Mouse (Mus musculus) thymus, postnatal 14 days (tissue): Measurements from ENCODE around the gene Cracr2b.

ENCODE experiments used
- DNase-seq: peaks from one replicate; pipeline ENCODE4 v3.0.0; 2021

Cracr2b gene

DNA sequence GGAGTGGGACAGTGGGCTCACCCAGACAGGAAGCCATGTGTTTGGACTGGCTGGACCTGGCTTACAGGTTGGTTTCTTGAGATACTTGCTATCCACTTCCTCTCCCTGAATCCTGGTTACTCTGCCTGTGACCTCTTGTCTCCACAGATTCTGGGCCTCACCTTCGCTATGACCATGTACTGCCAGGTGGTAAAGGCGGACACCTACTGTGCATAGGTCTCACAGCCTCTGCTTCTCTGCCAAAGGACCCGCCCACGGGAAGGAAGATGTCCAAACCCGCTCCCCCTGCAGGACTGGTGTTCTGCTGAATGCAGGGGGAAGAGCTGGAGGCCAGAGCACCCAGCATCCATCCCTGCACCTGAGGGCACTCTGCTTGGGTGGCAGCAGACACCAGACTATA, 31.8 kb downstream of the Cracr2b start:
- no peak for DNase-seq

DNA sequence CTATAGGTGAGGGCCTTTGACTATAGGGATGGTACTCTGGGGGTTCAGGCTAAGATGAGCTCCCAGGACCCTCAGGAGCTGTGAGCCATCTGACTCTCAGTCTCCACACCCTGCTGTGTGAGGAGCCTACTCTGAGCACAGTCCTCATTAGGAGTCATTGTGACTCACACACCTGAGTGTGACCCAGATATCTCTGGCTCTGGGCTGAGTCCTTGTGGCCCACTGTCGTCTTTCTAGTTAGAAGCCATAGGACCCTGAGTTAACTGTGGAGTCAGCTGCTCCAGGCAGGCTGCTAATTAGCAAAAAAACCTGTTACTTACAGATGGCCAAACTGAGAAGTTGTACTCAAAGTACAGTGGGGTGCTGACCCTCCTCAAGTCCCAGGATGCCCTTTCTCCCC, 32.8 kb downstream of the Cracr2b start:
- no peak for DNase-seq

DNA sequence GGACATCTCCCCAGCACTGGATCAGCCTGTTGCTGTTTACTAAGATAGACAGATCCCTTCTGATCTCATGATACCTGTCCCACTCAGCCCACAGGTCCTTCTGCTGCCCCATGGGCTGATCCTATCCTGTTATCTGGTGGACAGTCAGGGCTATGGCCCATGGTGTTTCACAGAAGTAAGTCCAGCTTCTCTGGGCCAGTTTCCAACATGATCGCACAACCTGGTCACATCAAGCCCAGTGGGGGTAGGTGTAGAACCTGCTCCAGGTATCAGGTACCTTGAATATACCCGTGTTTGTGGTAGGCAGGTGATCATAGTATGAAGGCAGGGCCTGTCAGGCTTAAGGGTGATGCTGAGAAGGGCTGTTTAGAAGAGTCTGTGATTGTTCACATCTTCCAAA, 34.5 kb downstream of the Cracr2b start:
- DNase-seq = no peak

DNA sequence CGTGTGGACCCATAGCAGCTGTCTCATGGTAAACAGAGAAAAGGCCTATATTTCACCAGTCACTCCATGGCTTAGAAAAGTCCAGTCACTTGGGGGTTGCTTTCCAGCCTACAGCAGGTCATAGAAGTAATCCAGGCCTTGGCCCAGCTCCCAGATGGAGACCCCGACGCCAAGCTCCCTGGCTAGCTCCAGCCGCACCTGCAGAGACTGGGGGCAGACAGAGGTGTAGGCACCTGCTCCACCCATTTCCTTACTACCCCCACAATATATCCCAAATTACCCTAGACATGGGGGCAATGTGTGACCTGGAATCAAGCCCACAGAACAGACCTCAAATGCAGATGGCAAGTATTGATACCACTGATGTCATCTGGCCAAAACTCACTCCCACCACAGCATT, 35.0 kb downstream of the Cracr2b start:
- DNase-seq = no peak

DNA sequence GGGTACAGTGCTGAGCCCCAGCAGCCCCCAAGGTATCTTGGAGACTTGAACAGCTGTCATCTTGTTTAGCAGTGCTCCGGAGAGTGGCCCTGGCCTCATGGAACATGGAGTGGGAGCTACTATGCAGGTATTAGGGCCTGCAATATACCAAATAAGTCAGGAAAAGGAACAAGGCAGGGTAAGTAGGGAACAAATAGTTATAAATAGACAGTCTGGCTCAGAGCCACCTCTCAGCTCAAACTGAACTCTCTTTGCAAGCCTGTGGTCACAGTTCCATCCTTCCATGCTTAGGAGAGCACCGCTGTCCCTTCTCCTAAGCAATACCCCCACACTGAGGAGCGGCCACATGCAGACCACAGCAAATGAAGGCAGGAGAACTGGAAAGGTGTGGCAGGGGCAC, 36.7 kb downstream of the Cracr2b start:
- no peak for DNase-seq

DNA sequence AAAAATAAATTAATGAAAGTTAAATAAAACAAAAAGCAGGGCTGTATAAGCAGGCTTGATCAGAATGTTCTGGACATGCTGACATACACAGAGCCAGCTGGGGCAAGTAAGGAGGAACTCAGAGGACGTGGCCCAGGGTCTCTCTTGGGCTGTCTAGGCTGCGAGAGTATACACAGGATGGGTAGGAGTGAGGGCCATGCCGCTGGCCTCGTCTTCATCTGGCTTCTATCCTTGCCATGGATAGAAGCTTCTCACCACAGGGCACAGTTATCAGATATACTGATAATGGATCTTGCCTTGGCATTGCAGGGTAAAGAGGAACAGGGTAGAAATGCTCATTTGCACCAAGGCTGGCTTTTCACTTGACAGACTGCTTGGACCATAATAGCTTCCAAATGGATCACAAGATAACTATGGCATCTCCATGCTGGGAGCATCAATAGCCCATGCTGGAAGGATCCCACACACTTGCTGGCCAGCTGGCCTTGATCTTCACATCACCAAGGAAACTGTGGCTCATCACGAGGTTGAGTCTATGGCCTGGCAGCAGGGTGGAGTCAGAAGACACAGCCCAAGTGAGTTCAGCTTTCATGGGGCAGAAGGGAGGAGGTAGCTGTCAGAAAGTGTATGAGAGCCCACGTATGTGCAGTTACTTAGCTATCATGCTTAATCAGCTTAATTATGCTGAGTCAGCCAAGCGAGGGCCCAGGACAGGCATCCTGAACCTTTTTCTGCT, 41.1 kb downstream of the Cracr2b start:
- no peak for DNase-seq

DNA sequence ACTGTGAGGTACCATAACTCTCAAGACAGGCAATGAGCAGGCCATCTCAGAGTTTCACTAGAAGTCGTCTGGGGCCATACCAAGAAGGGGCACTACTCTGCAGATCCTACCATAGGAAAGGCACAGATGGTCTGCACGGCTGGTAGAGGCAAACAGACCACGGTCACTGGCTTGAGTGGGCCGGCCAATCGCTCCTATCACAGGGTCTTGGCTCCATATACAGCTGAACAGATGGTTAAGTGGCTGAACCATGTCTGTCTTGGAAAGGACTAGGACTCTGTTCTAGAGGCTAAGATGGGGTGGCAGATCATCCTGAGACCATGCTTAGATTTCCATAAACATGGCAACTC, 41.6 kb downstream of the Cracr2b start:
- no peak for DNase-seq

DNA sequence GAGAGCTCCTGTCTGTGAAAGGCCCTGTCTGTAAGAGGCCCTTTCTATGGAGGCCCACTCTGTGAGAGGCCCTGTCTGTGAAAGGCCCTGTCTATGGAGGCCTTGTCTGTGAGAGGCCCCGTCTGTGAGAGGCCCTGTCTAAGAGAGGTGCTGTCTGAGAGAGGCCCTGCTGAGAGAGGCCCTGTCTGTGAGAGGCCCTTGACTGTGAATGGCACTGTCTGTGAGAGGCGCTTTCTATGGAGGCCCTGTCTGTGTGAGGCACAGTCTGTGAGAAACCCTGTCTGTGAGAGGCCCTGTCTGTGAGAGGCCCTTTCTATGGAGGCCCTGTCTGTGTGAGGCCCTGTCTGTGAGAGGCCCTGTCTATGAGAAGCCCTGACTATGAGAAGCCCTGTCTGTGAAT, 45.4 kb downstream of the Cracr2b start:
- DNase-seq = no peak

DNA sequence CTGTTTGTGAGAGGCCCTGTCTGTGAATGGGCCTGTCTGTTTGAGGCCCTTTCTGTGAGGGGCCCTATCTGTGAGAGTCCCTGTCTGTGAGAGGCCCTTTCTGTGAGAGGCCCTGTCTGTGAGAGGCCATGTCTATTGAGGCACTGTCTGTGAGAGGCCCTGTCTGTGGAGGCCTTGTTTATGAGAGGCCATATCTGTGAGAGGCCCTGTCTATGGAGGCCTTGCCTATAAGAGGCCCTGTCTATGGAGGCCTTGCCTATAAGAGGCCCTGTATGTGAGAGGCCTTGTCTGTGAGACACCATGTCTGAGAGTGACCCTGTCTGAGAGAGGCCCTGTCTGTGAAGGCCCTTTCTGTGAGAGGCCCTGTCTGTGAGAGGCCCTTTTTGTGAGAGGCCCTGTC, 47.3 kb downstream of the Cracr2b start:
- DNase-seq = no peak

DNA sequence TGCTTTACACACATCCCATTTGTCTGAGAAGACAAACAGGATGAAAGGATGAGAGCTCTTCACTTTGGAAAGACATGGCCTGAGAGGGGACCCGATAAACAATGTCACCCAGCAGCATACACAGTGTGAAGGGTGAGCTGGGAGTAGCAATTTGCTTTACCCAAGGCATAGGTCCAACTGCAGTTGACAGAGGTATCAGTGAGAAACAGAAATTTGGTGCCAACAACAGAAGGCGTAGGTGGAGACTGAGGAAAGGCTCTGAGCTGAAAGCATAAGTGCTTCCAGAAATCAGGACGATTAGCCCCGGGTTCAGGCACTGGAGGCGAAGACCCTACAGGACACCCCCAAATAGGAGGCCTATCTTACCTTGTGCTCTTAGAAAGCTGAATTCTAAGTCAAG, 49.3 kb downstream of the Cracr2b start:
- no peak for DNase-seq

DNA sequence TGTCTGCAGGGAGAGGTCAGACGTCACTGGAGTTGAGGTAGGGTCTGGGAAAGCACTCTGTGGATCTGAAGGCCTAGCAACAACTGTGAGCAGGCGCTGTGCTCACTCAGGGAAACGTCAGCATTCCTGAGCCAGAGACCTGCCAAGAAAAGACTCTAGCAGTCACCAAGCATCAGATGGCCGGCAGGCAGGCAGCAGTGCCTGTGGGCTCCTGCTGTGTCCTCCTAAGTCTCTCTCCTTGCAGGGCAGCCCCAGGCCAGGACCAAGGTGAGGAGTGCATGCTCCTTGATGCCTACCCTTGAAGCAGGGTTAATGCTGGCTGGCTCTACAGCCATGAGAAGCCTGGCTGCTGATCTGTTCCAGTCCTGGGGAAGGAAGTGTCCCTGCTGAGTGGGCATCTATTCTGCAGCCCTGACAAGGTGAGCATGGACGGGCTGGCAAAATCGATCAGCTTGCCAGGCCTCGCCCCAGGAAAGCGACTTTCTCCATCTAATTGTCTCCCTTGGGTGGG, 49.8 kb downstream of the Cracr2b start:
- no peak for DNase-seq
